Mouse (Mus musculus) cortical plate, adult 2 months (tissue): ENCODE measurements around the gene Lpin3.

Experiments
- CTCF ChIP-seq: fragments of 200-500 bp; IDR thresholded peaks from 2 replicates; pipeline ENCODE4 v1.5.1; 2011; ENCODE audit warnings: mild to moderate bottlenecking, control low read depth, low read length; ENCODE audit not compliant: insufficient read depth; ENCODE audit errors: extremely low read depth
- POLR2A ChIP-seq: fragments of 200-500 bp; IDR thresholded peaks from 2 replicates; pipeline ENCODE4 v1.6.1; 2011; ENCODE audit warnings: mild to moderate bottlenecking, low read length, control low read depth; ENCODE audit not compliant: insufficient read depth; ENCODE audit errors: extremely low read depth

DNA sequence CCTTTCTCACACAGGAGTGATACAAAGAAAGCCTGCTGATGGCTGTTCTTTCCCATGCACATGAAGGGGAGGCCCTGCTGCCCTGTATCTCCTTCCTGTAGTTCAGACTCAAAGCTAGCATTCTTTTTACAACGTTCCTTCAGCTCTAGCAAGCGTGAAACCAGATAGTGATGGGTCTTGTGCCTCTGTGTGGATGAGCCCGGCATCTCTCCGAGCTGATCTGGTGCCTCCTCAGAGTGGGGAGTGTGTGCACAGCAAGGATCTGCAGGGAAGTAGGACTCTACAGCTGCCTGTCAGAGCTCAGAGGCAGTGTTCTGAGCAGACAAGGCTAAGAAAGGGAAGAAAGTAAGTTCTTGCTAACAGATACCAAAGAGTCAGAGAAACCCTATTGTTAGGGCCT is 71.1 kb downstream of the Lpin3 start:
- TF ChIP-seq CTCF = no peak
- TF ChIP-seq POLR2A = no peak
